Mouse (Mus musculus) liver, embryonic 15.5 days (tissue): ENCODE data around the gene Chrm1. TPM values are rescaled to one million over a fixed set of nuclear protein-coding genes. Genes with fewer than 3 reads are reported as not detected.

Source experiments
- ATAC-seq: fragments of 200-750 bp; cut with Nextera tagmentation; 2 replicates; pipeline ENCODE4 v1.8.0; 2017; ENCODE audit warnings: moderate number of reproducible peaks, mild to moderate bottlenecking, moderate library complexity; ENCODE audit not compliant: insufficient read depth
- H3K27ac ChIP-seq: fragments of 300-500 bp; sonication (generic); replicated peaks from 2 replicates; pipeline ENCODE4 v1.5.1; 2015; ENCODE audit warnings: mild to moderate bottlenecking, inconsistent platforms
- H3K27me3 ChIP-seq: fragments of 300-500 bp; sonication (generic); 2 replicates; pipeline ENCODE4 v1.6.1; 2015; ENCODE audit warnings: mild to moderate bottlenecking, inconsistent platforms
- H3K36me3 ChIP-seq: fragments of 300-500 bp; sonication (generic); replicated peaks from 2 replicates; pipeline ENCODE4 v1.6.1; 2015; ENCODE audit warnings: moderate library complexity, mild to moderate bottlenecking, inconsistent platforms
- H3K4me1 ChIP-seq: fragments of 300-500 bp; sonication (generic); replicated peaks from 2 replicates; pipeline ENCODE4 v1.6.1; 2015; ENCODE audit warnings: inconsistent platforms
- H3K4me2 ChIP-seq: fragments of 300-500 bp; sonication (generic); 2 replicates; pipeline ENCODE4 v1.6.1; 2015; ENCODE audit warnings: moderate library complexity, mild to moderate bottlenecking, inconsistent platforms
- H3K4me3 ChIP-seq: fragments of 300-500 bp; sonication (generic); replicated peaks from 2 replicates; pipeline ENCODE4 v1.5.1; 2015; ENCODE audit warnings: mild to moderate bottlenecking, inconsistent platforms
- H3K9ac ChIP-seq: fragments of 300-500 bp; sonication (generic); 2 replicates; pipeline ENCODE4 v1.6.1; 2015; ENCODE audit warnings: moderate library complexity, mild to moderate bottlenecking, inconsistent platforms
- H3K9me3 ChIP-seq: fragments of 300-500 bp; sonication (generic); replicated peaks from 2 replicates; pipeline ENCODE4 v1.6.1; 2016; ENCODE audit warnings: inconsistent platforms
- WGBS: fragments of 180-500 bp; shearing (Covaris S2); methylation state at CpG from one replicate; pipeline ENCODE4 v1.1.7; 2015; ENCODE audit warnings: mixed read lengths; ENCODE audit not compliant: insufficient replicate concordance; 5-methylcytosine and 5-hydroxymethylcytosine counted together
- polyA plus RNA-seq: library from polyadenylated mRNA; unstranded; fragments of >200 nt; fragmentation: Nextera tagmentation; extraction: Ambion mirVana; gene quantifications from 2 replicates; pipeline ENCODE4 v1.2.1, GENCODE M21; 2015

Chrm1 gene
- polyA plus RNA-seq, 1 experiment from 2014 or later, result 0.02 TPM

- peaks cover 38% of the 10 kb centered on the region for H3K27me3 ChIP-seq
- no peaks in the 10 kb centered on the region for H3K9me3 ChIP-seq
- no peak overlapping the region for H3K27ac ChIP-seq
- no peak for ATAC-seq
- 1% methylated on average over 35 of the region's 35 CpGs for WGBS
- H3K4me1 ChIP-seq, result peaks cover 31% of the 10 kb centered on the region
- no peaks in the 10 kb centered on the region for H3K36me3 ChIP-seq
- H3K4me3 ChIP-seq, result peak overlapping the region; percentile 42
- H3K9ac ChIP-seq, result peak overlapping the region; percentile 35; the same call in 1 of the 2 replicates
- peak overlapping the region; percentile 73 for H3K4me2 ChIP-seq
These were observed 1.7 kb upstream of the Chrm1 start for GRCm38 (mm10) chr19:8661821-8662307.

- no peaks in the 10 kb centered on the region for H3K9me3 ChIP-seq
- whole genome bisulfite sequencing, result 1% methylated on average over 11 of the region's 11 CpGs
- H3K27me3 ChIP-seq, result peaks cover 38% of the 10 kb centered on the region
- H3K4me3 ChIP-seq, result peak overlapping the region; percentile 42
- 0 out of 2 replicates have a peak, but pooled peaks have one; percentile 36 for ATAC-seq
- peaks cover 36% of the 10 kb centered on the region for H3K4me1 ChIP-seq
- H3K27ac ChIP-seq, result no peak overlapping the region
- H3K4me2 ChIP-seq, result peak overlapping the region; percentile 73
- H3K9ac ChIP-seq, result peak overlapping the region; percentile 35; the same call in 1 of the 2 replicates
- no peaks in the 10 kb centered on the region for H3K36me3 ChIP-seq
These were observed 1.3 kb upstream of the Chrm1 start for GRCm38 (mm10) chr19:8662337-8662736.

GRCm38 (mm10) chr19:8663911-8664421 is 377 bp downstream of the Chrm1 start:
- no peak overlapping the region for H3K27ac ChIP-seq
- no peak overlapping the region for H3K9ac ChIP-seq
- peaks cover 38% of the 10 kb centered on the region for H3K27me3 ChIP-seq
- no peak overlapping the region for H3K4me3 ChIP-seq
- 42% methylated on average over 10 of the region's 10 CpGs for WGBS
- H3K4me1 ChIP-seq, result peaks cover 36% of the 10 kb centered on the region
- H3K36me3 ChIP-seq, result no peaks in the 10 kb centered on the region
- H3K9me3 ChIP-seq, result no peaks in the 10 kb centered on the region
- no peak overlapping the region for H3K4me2 ChIP-seq
- no peak for ATAC-seq

GRCm38 (mm10) chr19:8664859-8665258 is 1.3 kb downstream of the Chrm1 start:
- H3K27ac ChIP-seq, result no peak overlapping the region
- H3K36me3 ChIP-seq, result no peaks in the 10 kb centered on the region
- H3K4me3 ChIP-seq, result no peak overlapping the region
- peaks cover 36% of the 10 kb centered on the region for H3K4me1 ChIP-seq
- 18% methylated on average over 3 of the region's 3 CpGs for WGBS
- H3K9ac ChIP-seq, result no peak overlapping the region
- H3K4me2 ChIP-seq, result no peak overlapping the region
- H3K9me3 ChIP-seq, result no peaks in the 10 kb centered on the region
- peaks cover 38% of the 10 kb centered on the region for H3K27me3 ChIP-seq
- ATAC-seq, result no peak

- Histone ChIP-seq H3K9ac (no peak overlapping the region), H3K4me2 (no peak overlapping the region), H3K27me3 (peaks cover 33% of the 10 kb centered on the region), H3K4me3 (no peak overlapping the region), H3K27ac (no peak overlapping the region), H3K9me3 (no peaks in the 10 kb centered on the region), H3K4me1 (peaks cover 36% of the 10 kb centered on the region), H3K36me3 (no peaks in the 10 kb centered on the region)
- ATAC-seq, result no peak
- 69% methylated on average over 5 of the region's 5 CpGs for WGBS
These were observed 2.2 kb downstream of the Chrm1 start for GRCm38 (mm10) chr19:8665746-8666145.

GRCm38 (mm10) chr19:8672859-8673258 is 9.3 kb downstream of the Chrm1 start:
- Histone ChIP-seq H3K4me2 (peak overlapping the region; percentile 28), H3K27me3 (no peaks in the 10 kb centered on the region), H3K9me3 (no peaks in the 10 kb centered on the region), H3K4me1 (peaks cover 24% of the 10 kb centered on the region), H3K36me3 (no peaks in the 10 kb centered on the region), H3K9ac (no peak overlapping the region), H3K27ac (peak overlapping the region; percentile 60), H3K4me3 (no peak overlapping the region)
- WGBS, result 28% methylated on average over 3 of the region's 3 CpGs
- peak; percentile 75 for ATAC-seq

GRCm38 (mm10) chr19:8673336-8674063 is 9.9 kb downstream of the Chrm1 start:
- H3K4me3 ChIP-seq, result no peak overlapping the region
- peak overlapping the region; percentile 28 for H3K4me2 ChIP-seq
- no peaks in the 10 kb centered on the region for H3K36me3 ChIP-seq
- 15% methylated on average over 9 of the region's 9 CpGs for WGBS
- H3K27ac ChIP-seq, result peak overlapping the region; percentile 60
- ATAC-seq, result peak; percentile 66
- H3K9ac ChIP-seq, result no peak overlapping the region
- no peaks in the 10 kb centered on the region for H3K9me3 ChIP-seq
- H3K27me3 ChIP-seq, result no peaks in the 10 kb centered on the region
- peaks cover 24% of the 10 kb centered on the region for H3K4me1 ChIP-seq

GRCm38 (mm10) chr19:8679031-8679779 is 15.6 kb downstream of the Chrm1 start:
- peak; percentile 41; the same call in 1 of the 2 replicates for ATAC-seq
- no peaks in the 10 kb centered on the region; the same call in 1 of the 2 replicates for H3K4me1 ChIP-seq
- peak overlapping the region; percentile 32 for H3K4me2 ChIP-seq
- no peaks in the 10 kb centered on the region for H3K27me3 ChIP-seq
- no peak overlapping the region for H3K27ac ChIP-seq
- 0 out of 2 replicates have a peak overlapping the region, but pooled peaks have one; percentile 7 for H3K4me3 ChIP-seq
- no peak overlapping the region for H3K9ac ChIP-seq
- H3K36me3 ChIP-seq, result no peaks in the 10 kb centered on the region
- 57% methylated on average over 18 of the region's 18 CpGs for WGBS
- no peaks in the 10 kb centered on the region for H3K9me3 ChIP-seq

- no peak overlapping the region for H3K4me2 ChIP-seq
- no peak overlapping the region for H3K4me3 ChIP-seq
- WGBS, result 74% methylated on average over 4 of the region's 4 CpGs
- H3K9ac ChIP-seq, result no peak overlapping the region
- ATAC-seq, result no peak
- H3K27me3 ChIP-seq, result no peaks in the 10 kb centered on the region
- no peaks in the 10 kb centered on the region for H3K9me3 ChIP-seq
- no peak overlapping the region for H3K27ac ChIP-seq
- no peaks in the 10 kb centered on the region for H3K4me1 ChIP-seq
- H3K36me3 ChIP-seq, result no peaks in the 10 kb centered on the region
These were observed 18.2 kb downstream of the Chrm1 start for GRCm38 (mm10) chr19:8681633-8682362.

- Histone ChIP-seq H3K4me3 (no peak overlapping the region), H3K9ac (no peak overlapping the region), H3K27me3 (no peaks in the 10 kb centered on the region), H3K4me1 (no peaks in the 10 kb centered on the region), H3K9me3 (no peaks in the 10 kb centered on the region), H3K4me2 (no peak overlapping the region), H3K36me3 (no peaks in the 10 kb centered on the region), H3K27ac (no peak overlapping the region)
- WGBS, result 2% methylated on average over 3 of the region's 3 CpGs
- ATAC-seq, result no peak; the same call in 1 of the 2 replicates
These were observed 19.4 kb downstream of the Chrm1 start for GRCm38 (mm10) chr19:8682996-8683395.
